Mouse (Mus musculus) adrenal gland, postnatal 14 days (tissue): Measurements from ENCODE around the gene Bcl7c. TPM values are rescaled to one million over a fixed set of nuclear protein-coding genes. Genes with fewer than 3 reads are reported as not detected.
"Not testable (repeated sequence)": the region's sequence is repeated elsewhere in the genome, so short reads cannot be mapped to it uniquely, and the experiment has no call there.

Experiments
- DNase-seq: peaks from one replicate; pipeline ENCODE4 v3.0.0; 2021; ENCODE audit warnings: mixed read lengths
- microRNA-seq, 2 experiments: library from miRNA; unstranded; fragments of <30 nt; microRNA quantifications; one replicate each; pipeline ENCODE4 v1.2.0; 2021
- total RNA-seq: library from RNA; stranded (reverse); gene quantifications from 2 replicates; pipeline ENCODE4 v1.2.3, GENCODE M21; 2021

The Bcl7c gene
- total RNA-seq, 1 experiment from 2014 or later: 64.8 TPM

DNA sequence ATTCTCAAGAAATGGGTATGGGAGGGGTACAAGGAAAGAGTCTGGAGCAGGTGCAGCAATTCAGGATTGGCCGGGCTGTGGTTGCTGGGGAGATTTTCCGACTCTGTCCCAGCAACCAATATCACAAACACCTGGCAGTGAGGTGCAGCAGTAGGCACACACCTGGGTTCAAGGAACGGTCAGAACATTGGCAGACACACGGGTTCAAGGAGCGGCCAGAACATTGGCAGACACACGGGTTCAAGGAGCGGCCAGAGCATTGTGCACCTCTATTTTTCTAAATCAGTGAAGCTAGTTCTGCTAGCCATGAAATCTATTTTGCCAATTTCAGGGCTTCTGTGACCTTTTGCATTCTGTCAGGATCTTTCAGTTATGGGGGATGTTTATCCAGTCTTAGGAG is 61.2 kb downstream of the Bcl7c start:
- DNase-seq: not testable (repeated sequence)

DNA sequence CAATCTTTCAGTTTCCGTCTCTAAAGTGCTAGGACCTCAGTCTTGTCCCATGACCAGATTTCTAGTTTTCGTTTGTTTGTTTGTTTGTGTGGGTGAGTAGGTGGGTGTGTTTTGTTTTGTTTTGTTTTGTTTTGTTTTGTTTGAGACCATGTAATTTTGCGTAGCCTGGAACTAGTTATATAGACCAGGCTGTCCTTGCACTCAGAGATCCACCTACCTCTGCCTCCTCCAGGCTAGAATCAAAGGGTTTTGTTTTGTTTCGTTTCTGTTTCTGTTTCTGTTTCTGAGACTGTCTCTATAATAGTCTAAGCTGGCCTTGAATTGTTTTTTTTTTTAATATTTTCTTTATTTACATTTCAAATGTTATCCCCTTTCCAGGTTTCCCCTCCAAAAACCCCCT is 62.4 kb downstream of the Bcl7c start:
- no peak for DNase-seq

DNA sequence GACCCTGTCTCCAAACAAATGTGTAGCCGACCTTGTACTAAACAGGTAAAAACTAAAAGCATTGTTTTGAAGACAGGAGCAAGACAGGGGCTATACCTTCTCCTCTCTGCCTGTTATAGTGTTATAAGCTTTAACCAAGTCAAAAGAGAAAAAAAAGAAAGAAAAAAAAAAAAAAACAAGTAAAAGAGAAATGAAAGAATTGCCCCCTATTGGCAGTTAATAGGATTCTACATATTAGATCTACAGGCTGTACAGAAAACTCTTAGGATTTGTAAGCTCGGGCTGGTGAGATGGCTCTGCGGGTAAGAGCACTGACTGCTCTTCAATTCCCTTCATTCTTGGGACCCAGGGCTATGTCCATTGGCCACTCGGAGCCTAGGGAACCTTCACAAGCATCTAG is 66.5 kb downstream of the Bcl7c start:
- no peak for DNase-seq

DNA sequence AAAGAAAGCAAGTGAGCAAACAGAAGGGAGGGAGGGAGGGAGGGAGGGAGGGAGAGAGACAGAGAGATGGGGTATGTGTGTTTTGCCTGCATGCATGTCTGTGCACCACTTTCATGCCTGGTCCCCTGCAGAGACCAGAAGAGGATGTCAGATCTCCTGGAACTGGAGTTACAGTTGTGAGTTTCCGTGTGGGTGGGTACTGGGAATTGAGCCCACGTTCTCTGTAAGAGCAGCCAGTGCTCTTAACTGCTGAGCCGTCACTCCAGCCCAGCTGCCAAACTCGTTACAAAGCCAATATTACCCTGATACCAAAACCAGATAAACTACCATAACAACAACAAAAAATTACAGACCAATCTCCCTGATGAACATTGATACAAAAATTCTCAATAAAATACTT is 67.5 kb downstream of the Bcl7c start:
- no peak for DNase-seq

DNA sequence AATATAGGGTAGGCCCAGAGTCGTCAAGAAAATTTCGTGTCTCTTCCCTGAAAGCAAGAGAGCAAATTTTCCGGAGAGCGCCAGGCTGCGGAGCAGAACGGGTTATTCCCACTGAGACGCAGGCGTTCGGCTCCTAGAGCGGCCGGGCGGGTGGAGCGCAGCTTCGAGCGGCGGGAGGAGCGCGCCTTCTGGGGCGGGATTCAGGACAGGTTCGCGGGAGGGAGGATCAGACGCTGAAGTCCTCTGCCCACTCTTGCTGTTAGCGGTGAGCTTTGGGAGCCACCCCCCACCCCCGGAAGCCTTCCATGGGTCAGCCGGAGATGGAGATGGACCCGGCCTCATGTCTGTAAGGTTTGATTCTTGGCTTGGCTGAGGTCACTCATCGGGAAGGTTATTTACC is 71.8 kb downstream of the Bcl7c start:
- peak; percentile 93 for DNase-seq

DNA sequence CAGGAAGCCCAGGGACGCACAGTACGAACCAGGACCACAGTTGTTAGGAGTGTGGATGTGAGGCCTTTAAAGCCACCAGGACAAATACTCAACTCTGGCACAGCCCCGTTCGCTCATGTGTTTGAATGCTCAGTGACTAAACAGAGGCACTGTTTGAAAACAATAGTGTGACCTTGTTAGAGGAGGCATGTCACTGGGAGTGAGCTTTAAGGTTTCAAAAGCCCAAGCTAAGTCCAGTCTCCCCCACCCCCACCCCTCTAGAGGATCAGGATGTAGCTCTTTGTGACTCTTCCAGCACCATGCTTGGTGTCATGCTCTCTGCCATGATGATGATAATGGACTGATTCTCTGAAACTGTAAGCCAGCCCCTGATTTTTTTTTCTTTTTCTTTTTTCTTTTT is 77.3 kb downstream of the Bcl7c start:
- no peak for DNase-seq

DNA sequence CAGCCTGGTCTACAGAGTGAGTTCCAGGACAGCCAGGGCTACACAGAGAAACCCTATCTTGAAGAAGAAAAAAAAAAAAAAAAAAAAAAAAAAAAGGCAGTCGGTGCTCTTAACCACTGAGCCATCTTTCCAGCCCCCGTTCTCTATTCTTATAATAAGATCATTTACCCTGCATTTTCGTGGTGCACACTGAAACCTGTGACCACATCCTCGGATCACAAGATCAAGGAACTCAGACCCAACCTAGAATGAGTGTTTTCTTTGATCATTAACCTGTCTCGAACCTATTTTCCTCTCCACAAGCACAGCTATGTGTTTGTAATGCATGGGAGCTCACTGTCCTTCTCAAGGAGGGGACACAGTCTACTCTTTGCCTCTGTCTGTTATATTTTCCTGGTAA is 80.1 kb downstream of the Bcl7c start:
- no peak for DNase-seq

DNA sequence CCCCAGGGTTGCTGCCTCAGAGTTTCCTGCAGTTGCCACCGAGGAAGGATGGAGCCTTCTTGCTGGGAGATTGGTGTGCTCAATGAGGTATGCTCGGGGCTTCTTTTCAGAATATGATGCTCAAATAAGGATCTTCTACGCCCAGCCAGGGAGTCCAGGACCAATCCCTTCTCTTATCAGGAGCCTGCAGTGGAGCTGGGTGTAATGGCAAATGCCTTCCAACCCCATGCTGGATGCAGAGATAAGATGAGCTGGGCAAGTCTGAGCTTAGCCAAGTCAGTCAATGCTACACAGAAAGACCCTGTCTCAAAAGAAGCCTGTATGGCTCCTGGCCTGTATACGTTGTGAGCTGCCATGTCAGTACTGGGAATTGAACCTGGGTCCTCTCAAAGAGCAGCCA is 82.3 kb downstream of the Bcl7c start:
- DNase-seq: no peak

DNA sequence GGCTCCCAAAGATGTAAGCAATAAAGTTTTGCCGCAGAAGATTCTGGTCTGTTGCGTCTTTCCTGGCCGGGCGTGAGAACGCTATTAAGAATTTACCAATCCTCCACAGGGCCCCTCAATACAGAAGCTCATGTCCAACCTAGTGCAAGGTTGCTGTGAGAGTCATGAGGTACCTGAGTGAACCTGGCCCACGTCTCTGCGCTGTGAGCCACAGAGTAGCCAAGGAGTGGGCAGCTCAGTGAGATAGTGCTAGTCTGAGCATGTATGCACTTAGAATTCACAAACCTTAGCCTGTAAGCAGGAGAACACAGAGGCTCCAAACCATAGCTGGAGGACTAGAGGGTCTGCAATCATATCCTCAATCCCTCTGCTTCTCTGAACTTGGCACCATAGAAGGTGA is 82.7 kb downstream of the Bcl7c start:
- DNase-seq: no peak

DNA sequence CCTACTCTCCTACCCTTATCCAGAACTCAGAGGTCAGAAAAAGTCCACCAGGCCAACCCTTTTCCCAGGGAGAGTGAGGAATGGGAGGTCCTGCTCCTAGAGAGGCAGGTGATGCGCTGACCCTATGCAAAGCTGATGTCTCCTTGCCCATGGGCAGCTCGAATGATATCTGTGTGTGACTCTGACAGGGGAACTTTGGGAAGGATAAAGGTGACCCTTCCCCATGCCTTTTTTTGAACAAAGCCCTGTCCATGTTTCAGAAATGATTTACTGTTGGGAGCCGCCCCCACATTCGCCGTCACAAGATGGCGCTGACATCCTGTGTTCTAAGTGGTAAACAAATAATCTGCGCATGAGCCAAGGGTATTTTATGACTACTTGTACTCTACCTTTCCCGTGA is 90.3 kb downstream of the Bcl7c start:
- not testable (repeated sequence) for DNase-seq

DNA sequence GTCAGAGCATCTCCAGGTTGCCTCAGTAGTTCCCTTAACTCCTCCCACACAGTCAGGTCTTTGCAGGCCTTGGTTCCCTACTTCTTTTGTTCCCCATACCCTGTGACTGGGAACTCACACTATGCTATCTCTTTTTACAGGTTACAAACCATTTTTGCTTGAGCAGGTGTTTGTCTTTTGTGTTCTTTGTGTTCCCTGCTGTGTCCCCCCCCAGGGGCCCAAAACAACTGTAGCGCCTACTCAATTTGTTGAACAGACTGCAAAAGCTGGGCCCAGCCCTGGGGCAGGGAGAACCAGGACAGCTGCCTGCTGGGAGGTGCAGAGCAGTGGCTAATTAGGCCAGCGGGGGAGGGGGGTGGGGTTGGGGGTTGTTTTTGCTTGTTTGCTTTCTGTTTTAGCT is 90.8 kb downstream of the Bcl7c start:
- no peak for DNase-seq

DNA sequence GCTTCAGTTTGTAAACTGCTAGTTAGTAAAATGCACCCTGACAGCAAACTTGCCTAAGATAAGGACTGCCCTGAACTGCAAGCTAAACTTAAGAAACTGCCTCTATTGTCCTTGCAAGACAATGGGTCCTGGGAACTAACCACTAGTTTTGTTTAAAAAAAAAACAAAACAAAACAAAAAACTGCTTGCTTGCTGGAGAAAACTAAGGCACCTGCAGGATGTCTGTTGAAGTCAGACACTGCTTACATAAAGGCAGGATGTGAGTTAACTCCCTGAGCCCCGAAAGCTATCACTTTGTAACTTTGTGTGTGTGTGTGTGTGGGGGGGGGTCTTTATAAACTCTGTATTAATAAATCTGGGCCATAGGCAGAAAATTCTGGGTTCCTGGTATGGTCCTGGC is 91.9 kb downstream of the Bcl7c start:
- no peak for DNase-seq

DNA sequence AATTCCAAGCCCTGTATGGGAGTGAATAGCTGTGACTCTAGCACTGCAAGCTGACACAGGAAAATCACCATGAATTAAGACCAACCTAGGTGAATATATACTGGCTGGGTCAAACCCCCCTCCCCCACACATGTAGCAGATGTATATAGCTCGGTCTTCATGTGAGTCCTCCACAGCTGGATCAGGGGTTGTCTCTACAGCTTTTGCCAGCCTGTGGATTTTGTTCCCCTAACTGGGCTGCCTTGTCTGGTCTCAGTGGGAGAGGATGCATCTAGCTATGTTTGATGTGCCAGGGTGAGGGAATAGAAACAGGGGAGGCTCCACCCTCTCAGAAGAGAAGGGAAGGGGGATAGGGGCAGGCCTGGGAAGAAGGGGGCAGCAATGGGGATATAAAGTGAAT is 92.4 kb downstream of the Bcl7c start:
- DNase-seq: no peak

DNA sequence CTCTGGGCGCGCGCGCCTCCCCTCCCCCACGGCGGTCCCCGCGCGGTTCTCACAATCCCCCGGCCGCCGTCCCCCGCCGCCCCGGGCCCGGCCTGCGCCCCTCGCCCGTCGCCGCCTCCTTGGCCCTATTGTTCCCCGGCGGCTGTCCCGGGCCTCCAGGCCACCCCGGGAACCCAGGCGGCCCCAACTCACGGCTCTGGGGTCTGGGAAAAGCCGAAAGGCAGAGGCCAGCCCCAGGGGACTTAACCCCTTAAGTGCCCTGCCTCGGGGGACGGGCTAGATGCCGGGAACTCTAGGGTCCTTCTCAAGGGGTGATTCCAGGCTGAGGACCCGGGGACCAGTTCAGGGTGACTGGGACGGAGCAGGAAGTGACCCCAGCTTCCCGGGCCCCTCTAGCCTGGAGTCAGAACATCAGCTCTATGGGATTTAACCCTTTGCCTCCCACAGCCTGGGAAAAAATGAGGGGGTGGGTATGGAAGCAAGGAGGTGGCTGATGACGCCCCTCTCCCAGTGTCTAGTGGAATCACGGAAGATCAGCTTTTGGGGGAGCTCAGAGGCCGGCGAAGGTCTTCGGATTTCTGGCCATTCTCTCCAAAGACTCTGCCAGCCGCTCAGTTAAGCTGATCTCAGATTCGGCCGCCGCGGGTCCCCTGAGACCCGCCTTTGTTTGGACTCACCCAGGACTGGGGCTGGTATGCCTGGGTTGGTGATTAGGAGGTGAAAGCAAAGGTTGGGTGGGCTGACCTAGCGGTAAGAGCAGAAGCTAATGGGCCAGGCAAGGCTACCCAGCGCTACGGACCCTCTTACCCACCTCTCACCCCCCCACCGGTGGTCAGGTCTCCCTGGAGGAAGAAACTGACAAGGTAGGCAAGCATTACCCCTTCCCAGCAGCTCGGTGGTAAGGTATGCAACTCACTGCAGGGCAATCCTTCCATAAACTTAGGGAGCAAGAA is 93.6 kb downstream of the Bcl7c start, which contains the start of gene Zfp629:
TSS of gene Zfp629 (minus strand) at position 907 of the 953 bp plus-strand sequence.
- peak; percentile 88 for DNase-seq

DNA sequence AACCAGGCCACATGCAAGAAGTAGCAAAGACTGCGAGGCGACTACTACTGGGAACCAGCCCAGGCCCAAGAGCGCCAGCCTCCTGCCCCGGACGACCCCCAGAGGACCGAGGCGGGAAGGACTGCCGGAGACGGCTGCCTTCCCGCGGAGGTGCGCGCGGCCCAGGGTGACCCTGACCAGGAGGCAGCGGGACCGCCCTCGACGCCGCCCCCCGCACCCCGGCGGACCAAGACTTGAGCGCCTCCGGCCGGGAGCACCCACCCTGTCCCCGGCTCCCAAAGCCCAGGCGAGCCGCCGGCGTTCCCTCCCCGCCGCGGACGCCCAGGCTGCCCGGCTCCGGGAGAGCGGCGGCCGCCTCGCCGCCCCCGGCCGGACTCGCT is 94.2 kb downstream of the Bcl7c start:
- peak; percentile 89 for DNase-seq

DNA sequence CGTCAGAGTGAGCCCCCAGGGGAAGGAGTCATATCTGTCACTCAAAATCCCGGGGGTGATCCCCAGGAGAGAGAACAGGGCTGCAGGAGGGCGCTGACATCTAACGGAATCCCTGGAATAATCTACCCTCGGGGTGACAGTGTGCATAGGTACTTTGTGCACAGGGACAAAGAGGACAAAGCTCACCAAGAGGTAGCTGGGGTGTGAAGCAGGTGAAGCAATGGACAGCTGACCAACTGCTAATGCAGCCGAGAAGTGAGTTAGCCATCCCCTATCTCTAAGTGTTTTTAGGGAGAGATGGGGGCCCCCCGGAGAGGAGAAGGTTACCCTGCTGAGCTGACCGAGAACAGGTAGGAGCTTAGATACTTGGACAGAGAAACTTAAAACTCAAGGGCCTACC is 94.6 kb downstream of the Bcl7c start:
- no peak for DNase-seq

DNA sequence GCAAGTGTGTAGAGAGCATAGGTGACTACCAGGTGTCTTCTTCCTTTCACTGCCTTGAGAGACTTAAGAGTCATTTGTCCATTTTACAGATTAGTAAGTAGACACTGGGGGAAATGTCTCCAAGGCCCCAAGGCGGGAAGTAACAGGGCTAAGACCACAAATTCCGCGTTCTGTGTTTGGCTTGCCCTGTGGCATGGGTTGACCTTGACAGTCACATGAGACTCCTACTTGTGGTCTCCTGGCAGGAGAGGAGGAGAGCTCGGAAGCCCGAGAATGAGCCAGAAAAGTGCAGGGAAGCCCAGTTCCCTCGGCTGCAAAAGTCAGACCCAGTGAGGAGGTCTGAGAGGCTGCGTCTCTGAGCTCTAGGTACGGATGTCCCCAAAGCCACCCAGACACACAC is 95.2 kb downstream of the Bcl7c start:
- no peak for DNase-seq

DNA sequence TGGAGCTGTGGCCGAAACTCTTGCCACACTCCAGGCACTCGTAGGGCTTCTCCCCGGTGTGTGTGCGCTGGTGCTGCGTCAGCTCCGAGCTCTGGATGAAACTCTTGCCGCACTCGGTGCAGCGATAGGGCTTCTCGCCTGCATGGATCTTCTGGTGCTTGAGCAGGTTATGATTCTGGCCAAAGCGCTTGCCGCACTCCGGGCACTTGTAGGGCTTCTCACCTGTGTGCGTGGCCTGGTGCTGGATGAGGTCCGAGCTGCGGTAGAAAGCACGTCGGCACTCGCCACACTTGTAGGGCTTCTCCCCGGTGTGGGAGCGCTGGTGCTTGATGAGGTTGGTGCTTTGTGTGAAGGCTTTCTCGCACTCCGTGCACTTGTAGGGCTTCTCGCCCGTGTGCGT is 97.2 kb downstream of the Bcl7c start:
- DNase-seq: no peak

Small RNA genes within 50 kb of the gene (microRNA-seq; reads per million reads assigned to microRNA genes)
- 0 reads per million in 2 experiments for gene Mir762

Other genes starting within 250 kb of the Bcl7c start
- 42.0 and 51.8 TPM in 2 replicates for gene Prr14, start 249.3 kb downstream of the Bcl7c start, total RNA-seq
- 61.8 and 76.5 TPM in 2 replicates for gene Fbrs, start 229.7 kb downstream of the Bcl7c start, total RNA-seq
- gene Srcap, start 196.9 kb downstream of the Bcl7c start, total RNA-seq: 88.8 and 95.3 TPM in 2 replicates
- gene Gm42715, start 189.3 kb downstream of the Bcl7c start, total RNA-seq: 21.9 and 23.8 TPM in 2 replicates
- gene Tmem265, start 147.5 kb downstream of the Bcl7c start, total RNA-seq: not detected in 2 replicates
- gene Phkg2, start 135.6 kb downstream of the Bcl7c start, total RNA-seq: 36.6 and 44.4 TPM in 2 replicates
- 7.5 and 10.7 TPM in 2 replicates for gene Ccdc189, start 120.3 kb downstream of the Bcl7c start, total RNA-seq
- gene Rnf40, start 120.2 kb downstream of the Bcl7c start, total RNA-seq: 56.0 and 62.8 TPM in 2 replicates
- 21.6 and 26.4 TPM in 2 replicates for gene Zfp629, start 93.1 kb downstream of the Bcl7c start, total RNA-seq
- gene Ctf1, start 3.8 kb upstream of the Bcl7c start, total RNA-seq: 4.7 and 5.1 TPM in 2 replicates
- gene Ctf2, start 23.2 kb upstream of the Bcl7c start, total RNA-seq: not detected in 2 replicates
- 12.8 and 14.5 TPM in 2 replicates for gene Fbxl19, start 35.6 kb upstream of the Bcl7c start, total RNA-seq
- 28.1 and 28.3 TPM in 2 replicates for gene Orai3, start 60.9 kb upstream of the Bcl7c start, total RNA-seq
- gene Setd1a, start 67.7 kb upstream of the Bcl7c start, total RNA-seq: 37.7 and 46.2 TPM in 2 replicates
- 0.38 and 0.44 TPM in 2 replicates for gene Gm49388, start 76.7 kb upstream of the Bcl7c start, total RNA-seq
- 38.0 and 69.3 TPM in 2 replicates for gene Hsd3b7, start 91.7 kb upstream of the Bcl7c start, total RNA-seq
- 84.5 and 85.0 TPM in 2 replicates for gene Stx4a, start 115.4 kb upstream of the Bcl7c start, total RNA-seq
- gene Stx1b, start 115.6 kb upstream of the Bcl7c start, total RNA-seq: 7.8 and 9.9 TPM in 2 replicates
- gene Zfp646, start 167.3 kb upstream of the Bcl7c start, total RNA-seq: 32.1 and 36.7 TPM in 2 replicates
- gene Zfp668, start 167.9 kb upstream of the Bcl7c start, total RNA-seq: 8.3 and 12.0 TPM in 2 replicates
- gene Prss53, start 182.0 kb upstream of the Bcl7c start, total RNA-seq: 0.70 and 0.94 TPM in 2 replicates
- not detected in 2 replicates for gene Gm21974, start 186.5 kb upstream of the Bcl7c start, total RNA-seq
- 60.7 and 92.8 TPM in 2 replicates for gene Vkorc1, start 186.7 kb upstream of the Bcl7c start, total RNA-seq
- 130 and 135 TPM in 2 replicates for gene Bckdk, start 195.1 kb upstream of the Bcl7c start, total RNA-seq
- 24.0 and 25.5 TPM in 2 replicates for gene Kat8, start 203.6 kb upstream of the Bcl7c start, total RNA-seq
- 0.22 and 0.30 TPM in 2 replicates for gene Prss8, start 221.2 kb upstream of the Bcl7c start, total RNA-seq
- 12.5 and 13.1 TPM in 2 replicates for gene Prss36, start 237.8 kb upstream of the Bcl7c start, total RNA-seq